Mouse (Mus musculus) megakaryocyte, embryonic 14.5 days (primary cell): ENCODE measurements around the gene Brd7.

ENCODE experiments used
- FLI1 ChIP-seq: IDR thresholded peaks from 2 replicates; pipeline ENCODE4 v1.6.1; 2012; ENCODE audit warnings: low read length, inconsistent platforms, mixed read lengths
- GATA1 ChIP-seq: IDR thresholded peaks from 3 replicates; pipeline ENCODE4 v1.6.1; 2012; ENCODE audit warnings: mixed read lengths, low read length, inconsistent platforms, borderline replicate concordance

GRCm38 (mm10) chr8:88288622-88289242 is 73.3 kb downstream of the Brd7 start:
- TF ChIP-seq GATA1 (no peak), FLI1 (no peak)
